Mouse (Mus musculus): ENCODE data around the gene Kxd1.

- no peak for TF ChIP-seq POLR2A (IDR thresholded peaks at IDR 0.05; ENCODE audit: borderline replicate concordance, insufficient read depth, low read length)
- no peak for TF ChIP-seq CTCF (IDR thresholded peaks at IDR 0.05; ENCODE audit: borderline replicate concordance, insufficient read depth, low read depth, low read length)
Observed at GRCm38 (mm10) chr8:70490061-70490879, 37.5 kb downstream of the Kxd1 start.
